Mouse (Mus musculus) induced T-regulatory cell, adult 2 months (primary cell): ENCODE measurements around the gene Klrb1b.
"Not testable (repeated sequence)": the region's sequence is repeated elsewhere in the genome, so short reads cannot be mapped to it uniquely, and the experiment has no call there.

Source experiments
- DNase-seq: peaks from one replicate; pipeline ENCODE4 v3.0.0-alpha.2; 2012; ENCODE audit warnings: low read depth

The Klrb1b gene

GRCm38 (mm10) chr6:128840669-128841068 is 14.5 kb upstream of the Klrb1b start:
- peak; percentile 62 for DNase-seq

GRCm38 (mm10) chr6:128839921-128840320 is 13.8 kb upstream of the Klrb1b start:
- peak; percentile 76 for DNase-seq

DNA sequence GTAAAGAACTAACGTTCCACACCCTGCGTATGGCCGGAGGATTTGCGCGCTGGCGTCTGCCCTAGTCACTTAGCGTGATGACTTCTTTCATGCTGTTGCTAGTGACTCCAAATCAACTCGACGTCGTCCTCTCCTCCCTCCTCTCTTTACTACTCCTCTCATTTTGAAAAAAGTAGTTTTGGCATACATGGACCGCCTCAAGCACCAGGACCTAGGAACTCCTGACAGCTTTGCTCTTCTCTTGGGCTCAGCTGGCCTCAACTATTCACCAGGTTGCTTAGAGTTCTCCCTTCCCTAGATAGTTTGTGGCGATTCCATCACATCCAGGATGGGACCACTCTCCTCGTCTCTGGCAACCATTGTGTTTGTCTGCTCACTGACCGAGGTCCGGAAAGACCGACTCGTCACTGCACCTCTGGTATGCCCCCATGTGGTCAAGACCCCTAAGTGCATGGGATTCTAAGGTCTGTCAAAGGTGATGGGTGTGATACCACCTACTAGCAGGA is 13.2 kb upstream of the Klrb1b start:
- DNase-seq, result peak; percentile 97

- peak; percentile 96 for DNase-seq
Observed at GRCm38 (mm10) chr6:128838342-128839265, 12.5 kb upstream of the Klrb1b start.

DNA sequence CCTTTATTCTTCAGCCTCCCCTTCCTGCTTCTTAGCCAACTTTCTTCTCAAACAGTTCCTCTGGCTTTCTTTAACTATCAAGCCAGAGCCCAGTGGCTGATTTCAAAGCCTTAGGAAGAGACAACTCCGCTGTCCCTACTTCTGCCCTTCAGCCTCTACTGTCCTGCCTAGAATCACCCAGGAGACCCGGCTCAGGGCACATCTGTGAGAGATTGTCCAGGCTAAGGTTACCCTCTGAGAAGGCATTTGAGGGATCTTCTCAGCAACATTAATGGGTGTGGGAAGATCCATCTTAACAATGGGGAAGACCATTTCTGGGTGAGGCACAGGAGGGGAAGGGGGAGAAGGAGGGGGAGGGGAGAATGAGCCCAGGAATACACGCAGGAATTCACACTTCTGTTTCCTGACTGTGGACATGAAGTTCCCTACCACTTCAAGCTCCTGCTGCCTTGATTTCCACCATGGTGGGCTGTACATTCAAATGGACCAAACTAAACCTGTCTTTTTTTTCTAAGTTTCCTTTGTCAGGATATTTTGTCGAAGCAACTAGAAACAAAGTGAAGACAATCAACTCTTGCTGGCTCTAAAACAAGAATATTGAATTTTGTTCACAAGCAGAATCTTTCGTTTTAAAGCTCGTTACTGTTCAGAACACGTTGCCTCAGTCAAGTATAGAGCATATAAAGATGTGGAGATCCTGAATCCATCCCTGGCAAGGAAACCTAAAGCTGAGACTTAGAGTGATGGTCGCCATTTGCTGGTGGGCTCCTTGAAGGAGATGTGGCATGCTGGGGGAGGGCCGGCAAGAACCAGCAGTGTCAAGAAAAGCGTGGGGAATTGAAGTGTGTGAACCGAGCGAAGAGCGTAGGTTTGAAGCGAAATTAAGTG is 11.6 kb upstream of the Klrb1b start:
- DNase-seq, result peak; percentile 57

DNA sequence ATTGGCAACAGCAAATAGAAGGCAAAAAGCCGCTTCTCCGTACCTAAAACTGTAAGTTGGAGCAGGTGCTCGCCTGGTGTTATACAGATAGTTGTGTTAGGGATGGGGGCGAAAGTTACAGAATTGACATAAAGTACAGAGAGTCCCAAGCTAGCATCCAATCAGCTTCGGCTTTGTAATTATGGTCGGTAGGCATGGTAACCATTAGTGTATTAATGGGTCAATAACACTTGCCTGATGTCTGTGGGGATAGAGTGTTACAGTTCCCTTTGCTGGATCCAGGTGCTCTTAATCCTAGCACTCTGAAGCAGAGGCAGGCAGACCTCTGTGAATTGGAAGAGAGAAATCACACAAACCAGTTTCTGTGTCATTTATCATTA is 10.8 kb upstream of the Klrb1b start:
- DNase-seq, result no peak

GRCm38 (mm10) chr6:128836191-128836954 is 10.2 kb upstream of the Klrb1b start:
- DNase-seq, result peak; percentile 83

- no peak for DNase-seq
Observed at GRCm38 (mm10) chr6:128835571-128835970, 9.4 kb upstream of the Klrb1b start.

DNA sequence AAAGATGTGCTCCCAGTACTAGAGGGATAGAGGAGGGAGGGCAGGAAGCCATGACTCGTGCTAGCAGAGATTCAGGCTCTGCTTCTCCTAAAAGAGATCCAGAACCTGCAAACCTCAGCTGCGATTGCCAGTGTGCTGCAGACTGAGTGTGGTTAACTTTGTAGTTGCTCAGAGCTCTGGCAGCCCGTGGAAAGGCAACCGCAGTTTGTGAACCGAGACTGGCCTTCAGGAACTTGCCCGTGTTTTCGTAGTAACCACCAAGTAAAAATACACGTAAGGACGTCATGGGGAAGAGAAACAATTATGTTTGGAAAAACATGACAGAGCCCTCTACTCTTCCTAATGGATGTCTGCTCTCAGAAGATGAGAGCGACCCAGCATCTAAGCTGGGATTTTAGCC is 6.9 kb upstream of the Klrb1b start:
- DNase-seq, result no peak

- no peak for DNase-seq
Observed at GRCm38 (mm10) chr6:128829837-128830236, 3.7 kb upstream of the Klrb1b start.

- no peak for DNase-seq
Observed at GRCm38 (mm10) chr6:128826781-128827180, 650 bp upstream of the Klrb1b start.

DNA sequence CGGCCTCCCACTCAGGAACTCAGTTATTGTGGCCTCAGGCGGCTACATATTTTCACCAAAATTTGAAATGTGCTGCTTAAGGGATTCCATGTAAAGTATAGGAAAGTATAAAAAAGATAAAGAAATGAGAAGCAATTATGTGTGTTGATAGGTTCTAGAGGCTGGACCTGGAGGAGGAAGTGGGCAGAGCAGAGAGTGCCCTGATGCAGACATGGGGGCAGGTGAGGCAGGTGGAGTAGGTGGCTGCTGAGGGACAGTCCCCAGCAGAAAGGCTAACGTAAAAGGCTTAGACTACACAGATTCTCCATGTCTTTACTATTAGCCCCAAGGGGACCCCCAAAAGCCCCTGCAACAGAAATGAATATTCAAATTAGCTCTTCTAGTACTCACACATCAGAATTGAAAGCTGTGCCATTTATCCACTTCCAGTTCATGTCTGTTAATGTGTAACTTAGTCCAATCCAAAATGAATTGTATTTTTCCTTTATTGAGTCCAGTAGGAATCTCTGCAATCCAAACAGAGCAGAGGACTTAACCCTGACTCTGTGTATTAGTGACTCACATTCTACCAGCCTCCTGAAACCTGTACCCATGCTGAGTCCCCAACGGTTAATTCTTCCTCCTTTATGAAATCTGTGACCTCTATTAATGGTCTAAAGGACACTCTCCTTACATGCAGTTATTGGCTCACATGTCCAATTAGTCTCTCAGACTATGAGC is 7.9 kb downstream of the Klrb1b start:
- DNase-seq, result no peak

DNA sequence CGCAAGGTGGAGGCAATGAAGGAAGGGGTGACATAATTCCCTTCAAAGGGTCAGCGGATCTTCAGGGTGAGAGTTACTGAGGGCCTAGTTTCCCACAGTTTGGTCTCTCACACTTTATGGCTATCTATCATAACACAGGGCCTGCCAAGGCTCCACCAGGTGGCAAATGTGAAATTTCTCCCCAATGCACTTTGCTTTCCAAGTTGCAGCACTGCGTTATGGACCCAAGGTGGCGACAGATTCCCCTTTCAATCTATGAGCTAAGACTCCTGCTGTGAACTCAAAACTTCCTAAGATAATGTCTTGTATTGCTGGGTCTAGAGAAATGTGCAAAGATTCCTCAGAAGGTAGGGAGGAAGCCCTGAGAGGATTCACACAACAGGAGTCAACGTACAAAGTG is 17.6 kb downstream of the Klrb1b start:
- DNase-seq, result peak; percentile 86

GRCm38 (mm10) chr6:128807021-128807420 is 19.1 kb downstream of the Klrb1b start:
- DNase-seq, result peak; percentile 87

DNA sequence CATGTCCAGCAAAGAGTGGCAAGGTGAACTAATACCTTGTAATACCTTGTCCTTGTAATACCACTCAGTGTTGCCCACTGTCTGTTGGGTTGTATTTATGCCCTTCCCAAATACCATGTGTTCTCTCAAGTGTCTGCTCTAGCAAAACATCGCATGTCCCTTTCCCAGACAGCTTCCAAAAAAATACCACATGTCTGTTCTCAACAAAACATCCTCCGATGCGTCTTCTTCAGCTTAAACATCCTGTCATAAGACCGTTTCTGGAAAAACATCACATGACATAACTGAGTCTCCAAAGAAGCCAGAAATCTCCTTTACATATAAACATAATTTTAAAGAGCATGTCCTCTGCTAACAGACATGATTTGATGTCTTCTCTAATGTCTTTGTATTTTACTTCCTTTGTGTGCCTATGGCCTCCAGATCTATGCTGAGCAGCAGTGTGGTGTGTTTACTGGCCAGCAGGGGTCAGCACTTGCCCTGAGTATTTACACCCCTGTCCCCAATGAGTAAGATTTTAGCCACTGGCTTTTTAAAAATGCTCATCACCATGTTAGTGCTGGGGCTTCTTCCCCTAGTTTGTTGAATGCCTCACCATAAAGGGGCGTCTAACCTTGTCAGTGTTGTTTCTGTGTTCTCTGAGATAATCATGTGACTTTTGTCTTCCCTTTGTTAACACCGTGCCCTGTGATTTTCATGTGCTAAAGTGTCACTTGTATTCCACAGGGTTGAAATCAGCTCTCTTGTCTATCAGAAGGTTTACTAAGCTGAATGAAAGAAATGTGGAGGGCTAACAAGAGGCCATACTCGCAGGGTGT is 21.1 kb downstream of the Klrb1b start:
- DNase-seq, result peak; percentile 86

GRCm38 (mm10) chr6:128802999-128803857 is 22.9 kb downstream of the Klrb1b start:
- DNase-seq, result peak; percentile 99

DNA sequence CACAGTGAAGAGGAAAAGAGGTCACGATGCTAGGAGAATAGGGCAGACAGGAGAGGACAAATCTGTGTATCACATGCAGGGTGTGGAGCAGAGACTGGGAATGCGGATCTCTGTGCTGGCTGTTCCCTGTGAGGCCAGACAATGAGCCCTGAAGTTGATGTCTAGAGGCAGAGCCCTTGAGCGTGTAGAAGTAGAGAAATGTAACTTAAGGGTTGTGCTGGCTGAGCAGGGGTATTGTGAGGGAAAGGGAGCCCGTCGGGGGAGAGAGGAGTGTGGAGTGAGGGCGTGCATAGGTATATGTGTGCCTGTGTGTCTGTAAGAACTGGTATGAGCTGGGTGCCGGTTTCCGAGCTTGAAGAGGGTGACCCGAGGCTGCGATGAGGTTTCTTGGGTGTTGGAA is 23.6 kb downstream of the Klrb1b start:
- no peak for DNase-seq

DNA sequence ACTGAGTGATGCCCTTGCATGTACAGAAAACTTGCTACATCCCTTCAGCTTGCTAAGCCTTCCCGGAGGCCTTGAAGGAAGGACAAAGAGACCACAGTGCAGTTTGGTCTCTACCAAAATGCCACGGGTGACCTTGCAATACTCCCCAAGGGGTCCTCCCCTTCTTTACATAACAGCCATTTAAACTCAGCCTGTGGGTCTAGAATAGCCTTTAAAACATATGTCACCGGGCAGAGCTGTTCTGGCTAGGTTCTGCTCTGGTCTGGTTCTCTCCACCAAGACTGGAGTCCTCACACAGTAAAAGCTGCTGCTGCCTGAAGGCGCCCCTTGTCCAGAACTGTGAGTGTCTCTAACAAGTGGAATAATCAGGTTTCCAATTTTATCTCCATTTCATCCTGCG is 25.4 kb downstream of the Klrb1b start:
- DNase-seq, result not testable (repeated sequence)

- DNase-seq, result peak; percentile 70
Observed at GRCm38 (mm10) chr6:128799896-128800270, 26.2 kb downstream of the Klrb1b start.
